Mouse (Mus musculus): Measurements from ENCODE around the gene Pax6. TPM values are rescaled to one million over a fixed set of nuclear protein-coding genes. Genes with fewer than 3 reads are reported as not detected.

Pax6 gene
- polyA plus RNA-seq, 1 experiment from 2014 or later = 0.09 TPM

DNA sequence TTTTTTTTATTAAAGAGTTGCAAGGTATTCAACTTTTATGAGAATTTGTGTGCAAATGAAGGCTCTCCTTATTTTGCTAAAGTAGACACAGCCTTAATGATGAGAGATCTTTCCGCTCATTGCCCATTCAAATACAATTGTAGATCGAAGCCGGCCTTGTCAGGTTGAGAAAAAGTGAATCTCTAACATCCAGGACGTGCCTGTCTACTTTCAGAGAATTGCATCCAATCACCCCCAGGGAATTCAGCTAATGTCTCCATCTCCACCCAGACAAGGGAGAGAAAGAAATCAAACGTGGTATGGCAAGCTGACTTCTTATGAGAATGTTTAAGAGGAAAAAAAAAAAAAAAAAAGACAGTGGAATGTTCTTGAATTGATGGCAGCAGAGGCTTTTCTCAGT is 3.7 kb upstream of the Pax6 start:
- Histone ChIP-seq H3K27me3 (replicated peaks) (peaks cover 100% of the 10 kb centered on the region), H3K36me3 (no peaks in the 10 kb centered on the region), H3K4me3 (no peak overlapping the region), H3K4me1 (peaks cover 33% of the 10 kb centered on the region), H3K27ac (replicated peaks) (no peak overlapping the region), H3K9me3 (no peaks in the 10 kb centered on the region), H3K9ac (no peak overlapping the region), H3K4me2 (no peak overlapping the region)
- ATAC-seq (ENCODE audit: extremely low read depth, insufficient number of reproducible peaks, low FRiP score, low TSS enrichment) = no peak
- WGBS = 12% methylated on average over 5 of the region's 5 CpGs

- WGBS = 17% methylated on average over 5 of the region's 5 CpGs
- H3K4me2 ChIP-seq = no peak overlapping the region
- no peaks in the 10 kb centered on the region for H3K36me3 ChIP-seq
- peaks cover 26% of the 10 kb centered on the region for H3K4me1 ChIP-seq
- H3K9ac ChIP-seq = no peak overlapping the region
- H3K27me3 ChIP-seq (replicated peaks) = peaks cover 100% of the 10 kb centered on the region
- H3K9me3 ChIP-seq = no peaks in the 10 kb centered on the region
- H3K4me3 ChIP-seq = no peak overlapping the region
- H3K27ac ChIP-seq (replicated peaks) = no peak overlapping the region
- no peak for ATAC-seq (ENCODE audit: extremely low read depth, insufficient number of reproducible peaks, low FRiP score, low TSS enrichment)
These were observed 3.0 kb upstream of the Pax6 start for GRCm38 (mm10) chr2:105665491-105666250.

- H3K27me3 ChIP-seq (replicated peaks) = peaks cover 100% of the 10 kb centered on the region
- peaks cover 23% of the 10 kb centered on the region for H3K4me1 ChIP-seq
- no peaks in the 10 kb centered on the region for H3K9me3 ChIP-seq
- no peak overlapping the region for H3K27ac ChIP-seq (replicated peaks)
- no peaks in the 10 kb centered on the region for H3K36me3 ChIP-seq
- no peak overlapping the region for H3K9ac ChIP-seq
- ATAC-seq (ENCODE audit: extremely low read depth, insufficient number of reproducible peaks, low FRiP score, low TSS enrichment) = no peak
- 1% methylated on average over 6 of the region's 6 CpGs for WGBS
- no peak overlapping the region for H3K4me3 ChIP-seq
- H3K4me2 ChIP-seq = no peak overlapping the region
These were observed 2.4 kb upstream of the Pax6 start for GRCm38 (mm10) chr2:105666331-105666730.

DNA sequence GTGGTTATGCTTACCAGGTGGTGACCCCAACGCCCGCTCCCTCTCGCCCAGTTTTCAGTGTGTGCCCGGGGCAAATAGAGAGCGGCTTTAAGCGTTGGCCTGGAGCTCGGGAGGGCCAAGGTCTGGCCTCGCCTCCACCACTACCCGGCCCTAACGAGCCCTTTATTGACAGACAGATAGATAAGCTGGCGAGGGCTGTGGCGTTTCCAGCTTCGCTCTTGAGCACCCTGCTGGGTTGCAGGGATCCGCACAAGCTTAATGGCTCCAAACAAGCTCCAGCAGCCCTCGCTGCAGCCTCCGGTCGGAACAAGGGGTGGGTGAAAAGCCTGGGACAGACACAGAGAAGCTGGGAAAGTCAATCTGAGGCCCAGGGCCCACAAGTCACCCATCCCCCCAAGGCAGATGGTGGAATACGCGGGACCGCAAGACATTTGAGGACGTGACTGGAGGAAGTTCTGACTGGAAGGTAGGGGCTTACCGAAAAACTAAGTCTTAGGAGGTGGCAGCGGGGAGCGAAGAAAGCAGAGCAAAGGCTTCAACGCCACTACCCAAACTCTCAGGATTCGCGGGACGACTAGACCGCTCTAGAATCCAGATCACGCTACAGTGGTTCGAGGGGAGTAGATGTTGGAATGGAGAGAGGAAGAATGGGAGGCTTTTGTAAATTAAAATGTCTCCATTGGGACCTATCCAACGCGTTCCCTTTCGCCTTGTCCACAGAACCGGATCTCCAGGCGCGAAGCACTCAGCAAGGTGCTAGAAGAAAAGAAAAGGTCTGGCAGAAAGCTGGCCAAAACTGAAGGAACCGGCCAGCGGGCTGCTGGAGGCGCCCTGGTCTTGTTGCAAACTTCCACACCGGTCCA is 1.7 kb upstream of the Pax6 start:
- Histone ChIP-seq H3K4me3 (no peak overlapping the region), H3K9ac (no peak overlapping the region), H3K9me3 (no peaks in the 10 kb centered on the region), H3K27me3 (replicated peaks) (peaks cover 100% of the 10 kb centered on the region), H3K4me2 (no peak overlapping the region), H3K4me1 (peaks cover 23% of the 10 kb centered on the region), H3K27ac (replicated peaks) (no peak overlapping the region), H3K36me3 (no peaks in the 10 kb centered on the region)
- no peak for ATAC-seq (ENCODE audit: extremely low read depth, insufficient number of reproducible peaks, low FRiP score, low TSS enrichment)
- 2% methylated on average over 41 of the region's 41 CpGs for WGBS

DNA sequence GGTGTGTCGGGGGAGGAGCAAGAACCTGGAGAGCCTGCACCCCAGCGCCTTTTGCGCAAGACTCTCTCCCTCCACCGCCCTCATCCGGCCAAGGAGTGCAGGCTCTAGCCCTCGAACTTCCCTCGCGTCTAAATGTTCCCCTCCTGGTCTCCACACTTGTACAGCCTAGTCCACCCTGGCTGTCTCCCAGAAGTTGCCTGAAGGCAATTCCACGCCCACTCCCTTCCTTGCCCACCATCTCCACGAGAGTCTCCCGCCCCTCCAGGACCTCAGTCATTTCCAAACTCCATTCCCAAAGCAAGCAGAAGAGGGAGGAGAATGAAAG is 1.1 kb upstream of the Pax6 start:
- 0% methylated on average over 11 of the region's 11 CpGs for WGBS
- Histone ChIP-seq H3K36me3 (no peaks in the 10 kb centered on the region), H3K4me1 (peaks cover 23% of the 10 kb centered on the region), H3K9ac (no peak overlapping the region), H3K27ac (replicated peaks) (no peak overlapping the region), H3K9me3 (no peaks in the 10 kb centered on the region), H3K27me3 (replicated peaks) (peaks cover 100% of the 10 kb centered on the region), H3K4me3 (no peak overlapping the region), H3K4me2 (no peak overlapping the region)
- no peak for ATAC-seq (ENCODE audit: extremely low read depth, insufficient number of reproducible peaks, low FRiP score, low TSS enrichment)

DNA sequence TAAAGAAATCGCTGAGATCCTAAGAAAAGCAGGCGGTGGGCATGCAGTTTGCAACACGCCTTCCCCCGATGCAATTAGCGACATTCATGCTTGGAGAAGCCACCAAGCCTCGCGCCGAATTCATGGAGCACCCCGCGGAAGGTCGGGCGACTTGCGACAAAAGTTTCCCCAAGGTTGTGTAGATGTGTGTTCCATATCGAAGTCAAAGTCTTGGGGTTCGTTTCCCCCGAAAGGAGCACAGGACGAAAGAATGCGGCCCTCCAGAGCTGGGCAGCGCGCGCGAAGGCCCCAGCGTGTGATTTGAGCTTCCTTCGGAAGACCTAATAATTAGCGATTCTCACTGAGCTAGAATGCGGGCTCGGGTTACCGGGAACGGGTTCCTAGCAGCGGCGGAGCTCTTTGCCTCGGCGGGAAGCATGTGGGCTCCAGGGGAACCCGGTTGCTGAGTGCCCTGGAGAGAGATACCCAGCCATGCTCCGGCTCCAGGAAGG is 716 bp downstream of the Pax6 start:
- no peak overlapping the region for H3K9ac ChIP-seq
- ATAC-seq (ENCODE audit: extremely low read depth, insufficient number of reproducible peaks, low FRiP score, low TSS enrichment) = no peak
- H3K27me3 ChIP-seq (replicated peaks) = peaks cover 100% of the 10 kb centered on the region
- peak overlapping the region; percentile 23; the same call in 1 of the 2 replicates for H3K4me3 ChIP-seq
- no peaks in the 10 kb centered on the region for H3K9me3 ChIP-seq
- under 1% methylated on average over 35 of the region's 35 CpGs for whole genome bisulfite sequencing
- H3K36me3 ChIP-seq = no peaks in the 10 kb centered on the region
- H3K4me2 ChIP-seq = peak overlapping the region; percentile 35; the same call in 1 of the 2 replicates
- peaks cover 33% of the 10 kb centered on the region for H3K4me1 ChIP-seq
- H3K27ac ChIP-seq (replicated peaks) = no peak overlapping the region

DNA sequence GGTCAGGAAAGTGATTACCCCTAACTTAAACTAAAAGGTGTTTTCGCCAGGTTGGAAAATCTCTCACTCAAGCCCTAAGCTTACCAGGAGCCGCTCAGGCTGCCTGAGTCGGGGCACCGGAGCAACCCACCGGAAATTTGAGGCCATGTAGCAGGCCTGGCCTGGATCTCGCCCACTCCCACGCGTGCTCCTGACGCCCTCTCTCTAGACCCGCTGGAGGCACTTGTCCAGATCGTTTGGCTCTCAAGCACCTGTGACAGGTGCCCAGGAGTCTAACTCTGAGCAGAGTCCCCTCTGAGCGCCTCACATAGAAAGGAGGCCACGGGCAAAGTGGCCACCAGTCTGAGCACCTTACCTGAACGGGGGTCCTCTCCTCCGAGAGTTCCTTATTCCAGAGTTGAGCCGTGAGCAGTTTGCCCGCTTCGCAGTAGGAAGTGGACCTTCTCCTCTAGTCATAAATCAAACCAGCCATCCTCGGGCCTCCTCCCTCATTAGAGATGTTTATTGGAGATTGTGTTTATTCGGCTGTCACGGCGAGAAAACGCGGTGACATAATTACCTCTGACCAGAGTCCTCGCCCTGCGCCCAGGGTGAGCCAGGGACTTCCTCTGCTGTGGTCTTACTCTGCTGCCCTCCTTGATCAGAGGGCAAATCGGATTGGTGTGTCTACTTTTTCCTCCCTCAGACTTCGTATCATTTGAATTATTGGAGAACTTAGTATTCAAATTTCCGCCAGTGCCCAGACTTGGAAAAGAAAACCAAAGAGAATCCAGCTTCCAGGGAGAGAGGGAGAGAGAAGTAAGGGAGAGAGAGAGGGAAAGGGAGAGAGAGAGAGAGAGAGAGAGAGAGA is 1.4 kb downstream of the Pax6 start:
- peaks cover 40% of the 10 kb centered on the region for H3K4me1 ChIP-seq
- no peak for ATAC-seq (ENCODE audit: extremely low read depth, insufficient number of reproducible peaks, low FRiP score, low TSS enrichment)
- no peaks in the 10 kb centered on the region for H3K9me3 ChIP-seq
- WGBS = 1% methylated on average over 29 of the region's 29 CpGs
- no peak overlapping the region for H3K4me2 ChIP-seq
- no peak overlapping the region for H3K27ac ChIP-seq (replicated peaks)
- H3K9ac ChIP-seq = no peak overlapping the region
- H3K36me3 ChIP-seq = no peaks in the 10 kb centered on the region
- no peak overlapping the region for H3K4me3 ChIP-seq
- H3K27me3 ChIP-seq (replicated peaks) = peaks cover 100% of the 10 kb centered on the region

DNA sequence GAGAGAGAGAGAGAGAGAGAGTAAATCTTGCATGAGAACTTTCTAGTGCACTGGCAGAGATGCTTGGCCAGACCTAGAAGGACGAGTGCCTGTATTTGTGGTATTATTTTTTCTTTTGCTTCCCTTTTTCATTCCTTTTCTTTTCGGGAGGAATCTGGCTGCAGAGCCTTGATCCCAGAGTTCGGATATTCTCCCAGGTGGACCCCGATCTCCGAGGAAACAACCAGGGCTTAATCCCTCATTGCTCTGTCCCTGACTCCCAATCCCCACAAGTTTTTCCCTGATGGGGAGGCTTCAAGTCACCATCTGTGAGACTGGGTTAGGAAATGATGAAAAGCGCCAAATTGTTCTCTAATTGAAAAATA is 2.0 kb downstream of the Pax6 start:
- no peak for ATAC-seq (ENCODE audit: extremely low read depth, insufficient number of reproducible peaks, low FRiP score, low TSS enrichment)
- Histone ChIP-seq H3K27ac (replicated peaks) (no peak overlapping the region), H3K9ac (no peak overlapping the region), H3K9me3 (no peaks in the 10 kb centered on the region), H3K4me2 (no peak overlapping the region), H3K4me3 (no peak overlapping the region), H3K36me3 (no peaks in the 10 kb centered on the region), H3K27me3 (replicated peaks) (peaks cover 100% of the 10 kb centered on the region), H3K4me1 (peaks cover 46% of the 10 kb centered on the region)
- 2% methylated on average over 6 of the region's 6 CpGs for WGBS

GRCm38 (mm10) chr2:105671116-105671797 is 2.6 kb downstream of the Pax6 start:
- Histone ChIP-seq H3K4me1 (peaks cover 52% of the 10 kb centered on the region), H3K4me2 (no peak overlapping the region)
- 2% methylated on average over 9 of the region's 9 CpGs for WGBS

DNA sequence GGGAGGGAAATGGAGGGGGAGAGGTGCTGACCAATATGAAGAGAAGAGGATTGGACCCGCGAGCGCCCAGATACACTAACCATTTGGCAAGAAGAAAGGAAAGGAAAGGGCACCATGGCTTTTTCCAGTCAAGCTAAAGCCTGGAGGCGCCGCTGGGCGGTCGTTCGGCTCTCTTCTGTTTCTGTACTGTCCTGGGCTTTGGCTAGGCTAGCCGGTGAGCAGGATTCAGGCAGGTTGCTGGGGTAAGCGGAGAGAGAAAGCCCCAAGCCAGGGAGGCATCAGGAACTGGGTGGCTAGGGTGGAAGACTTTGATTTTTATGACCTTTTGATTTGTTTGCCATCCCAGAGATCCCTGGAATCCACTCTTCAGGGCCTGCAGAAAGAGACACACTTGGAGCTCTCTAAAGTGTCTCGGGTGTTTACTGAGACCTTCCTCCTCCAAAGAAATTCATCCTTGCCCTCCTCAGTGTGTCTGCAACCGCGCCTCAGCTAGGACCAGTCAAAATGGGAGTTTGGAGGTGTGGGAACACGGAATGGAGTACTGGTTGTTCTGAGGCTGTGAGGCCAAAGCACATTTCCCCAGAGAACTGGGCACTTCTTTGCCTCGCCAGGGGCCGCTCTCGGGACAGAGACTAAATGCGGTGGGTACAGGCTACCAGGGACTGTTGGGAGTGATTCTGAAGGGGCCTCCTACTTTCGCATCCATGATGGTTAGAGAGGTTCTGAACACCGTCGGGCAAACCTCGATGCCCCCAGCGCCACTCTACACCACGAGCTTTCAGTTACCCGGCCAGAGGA is 3.3 kb downstream of the Pax6 start:
- Histone ChIP-seq H3K9me3 (no peaks in the 10 kb centered on the region), H3K36me3 (no peaks in the 10 kb centered on the region), H3K27ac (replicated peaks) (no peak overlapping the region), H3K4me3 (peak overlapping the region; percentile 25), H3K4me1 (peaks cover 51% of the 10 kb centered on the region), H3K4me2 (peak overlapping the region; percentile 16), H3K27me3 (replicated peaks) (peaks cover 100% of the 10 kb centered on the region), H3K9ac (no peak overlapping the region)
- no peak for ATAC-seq (ENCODE audit: extremely low read depth, insufficient number of reproducible peaks, low FRiP score, low TSS enrichment)
- 2% methylated on average over 25 of the region's 25 CpGs for WGBS

More at GRCm38 (mm10) chr2:105671116-105671797, 2.6 kb downstream of the Pax6 start:
- Histone ChIP-seq H3K27ac (replicated peaks) (no peak overlapping the region), H3K36me3 (no peaks in the 10 kb centered on the region), H3K9ac (no peak overlapping the region), H3K9me3 (no peaks in the 10 kb centered on the region), H3K4me3 (no peak overlapping the region), H3K27me3 (replicated peaks) (peaks cover 100% of the 10 kb centered on the region)
- no peak for ATAC-seq (ENCODE audit: extremely low read depth, insufficient number of reproducible peaks, low FRiP score, low TSS enrichment)
